Mouse (Mus musculus) limb, embryonic 14.5 days (tissue): Measurements from ENCODE around the gene Psme3. TPM values are rescaled to one million over a fixed set of nuclear protein-coding genes. Genes with fewer than 3 reads are reported as not detected.

ENCODE experiments used
- ATAC-seq: fragments of 200-750 bp; cut with Nextera tagmentation; 2 replicates; pipeline ENCODE4 v1.8.0; 2017; ENCODE audit warnings: low read depth, moderate number of reproducible peaks, moderate TSS enrichment; ENCODE audit not compliant: low FRiP score
- DNase-seq: peaks from one replicate; pipeline ENCODE4 v3.0.0-alpha.2; 2015; ENCODE audit warnings: low spot score
- H3K27ac ChIP-seq: fragments of 300-500 bp; sonication (generic); replicated peaks from 2 replicates; pipeline ENCODE4 v1.5.1; 2014; ENCODE audit warnings: low read depth, mild to moderate bottlenecking, low read length, moderate library complexity, mixed read lengths
- H3K27me3 ChIP-seq: fragments of 300-500 bp; sonication (generic); 2 replicates; pipeline ENCODE4 v1.6.1; 2014; ENCODE audit warnings: low read length, mixed read lengths; ENCODE audit not compliant: control insufficient read depth, insufficient read depth
- H3K36me3 ChIP-seq: fragments of 300-500 bp; sonication (generic); 2 replicates; pipeline ENCODE4 v1.6.1; 2014; ENCODE audit warnings: mild to moderate bottlenecking, low read length, moderate library complexity, mixed read lengths; ENCODE audit not compliant: control insufficient read depth, insufficient read depth
- H3K4me1 ChIP-seq: fragments of 300-500 bp; sonication (generic); 2 replicates; pipeline ENCODE4 v1.6.1; 2014; ENCODE audit warnings: antibody characterized with exemption, low read length, mixed read lengths; ENCODE audit not compliant: control insufficient read depth, insufficient read depth
- H3K4me2 ChIP-seq: fragments of 300-500 bp; sonication (generic); replicated peaks from 2 replicates; pipeline ENCODE4 v1.6.1; 2014; ENCODE audit warnings: low read depth, mild to moderate bottlenecking, low read length, moderate library complexity; ENCODE audit not compliant: severe bottlenecking
- H3K4me3 ChIP-seq: fragments of 300-500 bp; sonication (generic); replicated peaks from 2 replicates; pipeline ENCODE4 v1.5.1; 2014; ENCODE audit warnings: low read length
- H3K9ac ChIP-seq: fragments of 300-500 bp; sonication (generic); 2 replicates; pipeline ENCODE4 v1.6.1; 2014; ENCODE audit warnings: mild to moderate bottlenecking, low read depth, low read length, moderate library complexity; ENCODE audit not compliant: severe bottlenecking
- H3K9me3 ChIP-seq: fragments of 300-500 bp; sonication (generic); 2 replicates; pipeline ENCODE4 v1.6.1; 2016; ENCODE audit warnings: low read length; ENCODE audit not compliant: control insufficient read depth
- POLR2A ChIP-seq: fragments of 200-500 bp; IDR thresholded peaks from 2 replicates; pipeline ENCODE4 v1.8.0; 2012; ENCODE audit warnings: inconsistent platforms, mild to moderate bottlenecking, moderate library complexity, borderline replicate concordance; ENCODE audit not compliant: insufficient read depth, insufficient read length; ENCODE audit errors: extremely low read depth
- WGBS: fragments of 180-500 bp; shearing (Covaris S2); extraction: QIAGEN DNeasy Blood & Tissue Kit; methylation state at CpG from one replicate; pipeline ENCODE4 v1.1.7; 2014; 5-methylcytosine and 5-hydroxymethylcytosine counted together
- polyA plus RNA-seq, 2 experiments: library from polyadenylated mRNA; depleted of rRNA in 1 of 2; stranded (reverse) in 1 of 2; unstranded in 1 of 2; fragments of >200 nt; fragmentation: Nextera tagmentation in 1 of 2; extraction: Ambion mirVana in 1 of 2; gene quantifications; 2 replicates each; pipeline versions ENCODE4 v1.2.1 to v1.2.3; 2012 to 2014

Psme3 gene
- polyA plus RNA-seq, 2 experiments: 105 to 128 TPM

DNA sequence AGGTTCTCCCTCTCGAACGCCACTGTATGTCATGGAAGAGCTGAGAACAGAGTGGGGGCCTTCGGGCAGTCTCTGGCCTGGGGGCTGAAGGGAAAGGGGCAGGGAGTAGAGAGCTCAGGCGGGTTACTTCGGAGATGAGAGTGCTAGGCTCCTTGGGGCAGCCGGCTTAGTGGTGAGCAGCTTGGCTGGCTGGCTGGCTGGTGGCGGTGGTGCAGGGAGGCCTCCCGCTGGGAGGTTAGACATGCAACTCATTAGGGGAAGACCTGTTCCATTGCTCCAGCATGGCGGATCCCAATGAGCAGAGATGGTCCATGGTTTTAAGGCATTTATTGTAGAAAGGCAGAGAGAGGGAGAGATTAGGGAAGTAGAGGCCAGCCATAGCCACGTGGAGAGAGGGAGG, 18.0 kb downstream of the Psme3 start:
- no peak for ATAC-seq
- no peak overlapping the region for H3K27ac ChIP-seq
- H3K27me3 ChIP-seq: no peaks in the 10 kb centered on the region
- no peak for TF ChIP-seq POLR2A
- H3K36me3 ChIP-seq: no peaks in the 10 kb centered on the region
- H3K9ac ChIP-seq: no peak overlapping the region
- no peak overlapping the region for H3K4me3 ChIP-seq
- no peak for DNase-seq
- H3K4me2 ChIP-seq: no peak overlapping the region
- H3K9me3 ChIP-seq: no peaks in the 10 kb centered on the region
- 25% methylated on average over 10 of the region's 10 CpGs for WGBS
- peaks cover 8% of the 10 kb centered on the region for H3K4me1 ChIP-seq

DNA sequence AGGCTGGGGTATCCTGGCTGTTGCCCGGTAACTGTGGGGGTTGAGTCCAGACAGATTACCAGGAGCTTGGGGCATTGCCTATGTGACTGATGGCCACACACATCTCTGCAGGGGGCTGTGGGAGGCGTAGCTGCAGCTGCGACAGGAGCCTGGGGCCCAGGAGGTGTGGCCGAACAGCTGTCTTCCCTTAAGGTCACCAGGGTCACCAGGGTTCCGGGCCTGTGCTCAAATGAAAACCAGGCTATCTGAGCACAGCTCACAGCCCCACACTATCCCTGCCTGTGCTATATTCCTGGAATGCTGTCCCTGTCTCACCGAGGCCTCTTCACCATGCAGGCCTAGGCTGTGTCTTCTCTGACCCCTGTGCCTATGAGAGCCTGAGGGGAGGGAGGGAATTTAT, 18.5 kb downstream of the Psme3 start:
- 9% methylated on average over 6 of the region's 6 CpGs for WGBS
- H3K4me2 ChIP-seq: no peak overlapping the region
- H3K27me3 ChIP-seq: no peaks in the 10 kb centered on the region
- H3K9ac ChIP-seq: no peak overlapping the region
- TF ChIP-seq POLR2A: no peak
- H3K4me1 ChIP-seq: peaks cover 8% of the 10 kb centered on the region
- no peaks in the 10 kb centered on the region for H3K9me3 ChIP-seq
- DNase-seq (no peak), ATAC-seq (no peak)
- H3K27ac ChIP-seq: no peak overlapping the region
- no peaks in the 10 kb centered on the region for H3K36me3 ChIP-seq
- H3K4me3 ChIP-seq: no peak overlapping the region

DNA sequence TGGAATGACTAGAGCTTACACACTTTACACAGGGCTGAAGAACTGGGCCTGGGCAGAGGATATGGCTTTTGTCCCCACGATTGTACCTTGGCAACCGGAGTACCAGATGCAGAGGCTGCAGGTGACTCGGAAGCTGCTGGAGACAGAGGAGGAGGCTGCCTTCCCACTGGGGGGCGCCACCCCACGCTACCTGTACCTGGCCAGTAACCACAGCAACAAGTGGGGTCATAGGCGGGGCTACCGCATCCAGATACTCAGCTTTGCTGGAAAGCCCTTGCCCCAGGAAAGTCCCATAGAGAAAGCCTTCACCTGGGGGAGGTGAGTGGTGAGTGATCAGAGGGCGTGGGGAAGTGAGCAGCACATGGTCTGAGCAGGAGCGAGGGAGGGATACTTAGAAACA, 19.7 kb downstream of the Psme3 start:
- no peak overlapping the region for H3K4me3 ChIP-seq
- peaks cover 8% of the 10 kb centered on the region for H3K4me1 ChIP-seq
- H3K27me3 ChIP-seq: no peaks in the 10 kb centered on the region
- no peak for TF ChIP-seq POLR2A
- no peaks in the 10 kb centered on the region for H3K36me3 ChIP-seq
- H3K9me3 ChIP-seq: no peaks in the 10 kb centered on the region
- no peak for ATAC-seq
- no peak overlapping the region for H3K4me2 ChIP-seq
- DNase-seq: no peak
- H3K9ac ChIP-seq: no peak overlapping the region
- WGBS: 81% methylated on average over 9 of the region's 9 CpGs
- no peak overlapping the region for H3K27ac ChIP-seq

DNA sequence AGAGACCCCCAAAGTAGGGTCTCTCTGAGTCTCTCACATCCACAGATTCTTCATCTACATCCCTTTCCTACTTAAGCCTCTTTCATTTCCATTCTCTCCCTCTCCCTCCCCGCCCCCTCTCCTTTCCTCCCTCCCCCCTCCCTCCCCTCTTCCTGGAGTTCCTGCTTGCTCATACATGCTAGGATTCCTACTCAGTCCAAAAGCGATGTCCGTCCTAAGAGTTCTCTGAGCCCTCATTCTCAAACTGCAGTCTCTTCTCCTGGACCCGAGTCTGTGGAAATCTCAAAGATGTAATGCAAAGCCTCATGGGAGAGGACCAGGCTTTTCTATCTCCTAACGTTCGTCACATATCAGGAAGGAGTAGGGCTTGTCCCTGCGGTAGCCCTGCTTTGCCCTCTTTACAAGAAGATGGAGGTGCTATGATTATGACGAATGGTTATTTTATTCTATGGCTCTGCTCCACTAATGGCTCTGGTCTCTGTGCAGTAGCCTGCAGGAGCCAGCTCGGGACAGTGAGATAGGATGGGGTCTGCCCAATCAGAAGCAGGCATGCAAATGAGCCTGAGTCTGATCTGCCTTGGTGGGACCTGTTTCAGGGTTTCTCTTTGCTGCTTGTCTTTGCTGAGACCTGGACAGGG, 22.2 kb downstream of the Psme3 start:
- peak overlapping the region; percentile 44 for H3K4me2 ChIP-seq
- DNase-seq (peak; percentile 49), ATAC-seq (peak; percentile 85; the same call in 1 of the 2 replicates)
- peak overlapping the region; percentile 31; the same call in 1 of the 2 replicates for H3K9ac ChIP-seq
- H3K36me3 ChIP-seq: no peaks in the 10 kb centered on the region
- no peaks in the 10 kb centered on the region for H3K27me3 ChIP-seq
- WGBS: 2% methylated on average over 9 of the region's 9 CpGs
- TF ChIP-seq POLR2A: no peak
- H3K27ac ChIP-seq: no peak overlapping the region; the same call in 1 of the 2 replicates
- no peaks in the 10 kb centered on the region for H3K9me3 ChIP-seq
- H3K4me3 ChIP-seq: peak overlapping the region; percentile 13; the same call in 1 of the 2 replicates
- peaks cover 8% of the 10 kb centered on the region for H3K4me1 ChIP-seq

DNA sequence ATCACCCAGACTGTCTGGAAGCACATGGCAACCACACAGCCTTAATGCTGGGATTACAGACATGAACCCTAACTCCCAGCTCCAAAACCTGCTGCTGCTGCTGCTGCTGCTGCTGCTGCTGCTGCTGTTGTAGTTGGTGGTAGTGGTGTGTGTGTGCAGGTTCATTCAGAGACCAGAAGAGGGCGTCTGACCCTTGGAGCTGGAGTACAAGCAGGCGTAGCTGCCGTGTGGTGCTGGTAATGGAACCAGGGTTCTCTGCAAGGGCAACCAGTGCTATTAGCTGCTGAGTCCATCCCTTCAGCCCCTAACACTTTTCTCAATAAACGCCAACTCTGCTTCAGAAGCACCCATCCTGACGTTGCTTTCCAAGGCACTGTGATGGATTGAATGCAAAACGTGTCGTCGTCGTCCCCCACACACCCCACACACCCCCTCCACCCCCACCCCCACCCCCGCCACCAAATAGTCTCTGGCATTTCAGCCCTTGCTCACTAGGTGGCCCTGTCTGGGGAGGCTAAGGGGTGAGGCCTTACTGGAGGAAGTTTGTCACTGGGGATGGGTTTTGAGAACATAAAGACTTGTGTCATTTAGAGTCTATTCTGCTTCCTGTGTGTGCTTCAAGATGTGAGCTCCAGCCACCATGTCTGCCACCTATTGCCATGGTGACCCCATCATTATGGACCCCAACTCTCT, 31.2 kb downstream of the Psme3 start:
- no peaks in the 10 kb centered on the region for H3K27me3 ChIP-seq
- no peak for DNase-seq
- H3K27ac ChIP-seq: no peak overlapping the region
- H3K4me2 ChIP-seq: no peak overlapping the region
- H3K9me3 ChIP-seq: no peaks in the 10 kb centered on the region
- no peak overlapping the region for H3K4me3 ChIP-seq
- no peak overlapping the region for H3K9ac ChIP-seq
- H3K36me3 ChIP-seq: no peaks in the 10 kb centered on the region
- no peaks in the 10 kb centered on the region for H3K4me1 ChIP-seq
- 73% methylated on average over 10 of the region's 10 CpGs for WGBS
- no peak for ATAC-seq
- no peak for TF ChIP-seq POLR2A
